Mouse (Mus musculus): ENCODE measurements around the gene Dnaic2.

- TF ChIP-seq CTCF (IDR thresholded peaks at IDR 0.05): no peak
- no peak for TF ChIP-seq POLR2A (IDR thresholded peaks at IDR 0.05; ENCODE audit: insufficient read depth, low read depth, low read length)
- TF ChIP-seq EP300 (IDR thresholded peaks at IDR 0.05; ENCODE audit: insufficient read depth, low read depth, low read length): no peak
Observed at GRCm38 (mm10) chr11:114685526-114686040, 41.6 kb upstream of the Dnaic2 start.

All from heart, adult 2 months (tissue).